Mouse (Mus musculus) adipocyte (in vitro differentiated cells): ENCODE results near the gene Chst11.
"Not testable (repeated sequence)": the region's sequence is repeated elsewhere in the genome, so short reads cannot be mapped to it uniquely, and the experiment has no call there.

Experiments
- DNase-seq: peaks from one replicate; pipeline ENCODE4 v3.0.0-alpha.2; 2016; ENCODE audit warnings: low spot score

Gene Chst11

GRCm38 (mm10) chr10:83111046-83111445 is 125.7 kb downstream of the Chst11 start:
- no peak for DNase-seq

GRCm38 (mm10) chr10:83112345-83112744 is 127.0 kb downstream of the Chst11 start:
- DNase-seq, result no peak

- no peak for DNase-seq
Measured at GRCm38 (mm10) chr10:83114564-83114963, 129.3 kb downstream of the Chst11 start.

- no peak for DNase-seq
Measured at GRCm38 (mm10) chr10:83116889-83117288, 131.6 kb downstream of the Chst11 start.

DNA sequence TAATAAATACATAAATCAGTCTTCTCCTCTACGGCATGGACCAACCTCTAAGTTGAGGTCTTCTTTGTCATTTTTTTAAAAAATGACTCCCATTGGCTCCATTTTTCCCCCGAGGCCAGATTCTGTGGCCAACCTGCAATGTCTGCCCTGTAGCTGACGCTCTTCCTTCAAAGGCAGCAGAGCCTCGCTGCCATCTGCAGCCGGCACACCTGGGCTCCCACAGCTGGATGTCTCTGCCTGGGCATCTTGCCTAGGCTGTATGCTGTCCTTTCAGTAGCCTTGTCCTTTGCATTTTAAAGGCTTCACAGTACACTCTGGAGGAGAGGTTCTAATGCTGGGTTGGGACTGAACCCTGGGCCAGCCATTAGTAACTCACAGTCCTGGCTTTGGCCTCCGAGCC is 132.6 kb downstream of the Chst11 start:
- DNase-seq, result no peak

GRCm38 (mm10) chr10:83118613-83119012 is 133.3 kb downstream of the Chst11 start:
- peak; percentile 41 for DNase-seq

DNA sequence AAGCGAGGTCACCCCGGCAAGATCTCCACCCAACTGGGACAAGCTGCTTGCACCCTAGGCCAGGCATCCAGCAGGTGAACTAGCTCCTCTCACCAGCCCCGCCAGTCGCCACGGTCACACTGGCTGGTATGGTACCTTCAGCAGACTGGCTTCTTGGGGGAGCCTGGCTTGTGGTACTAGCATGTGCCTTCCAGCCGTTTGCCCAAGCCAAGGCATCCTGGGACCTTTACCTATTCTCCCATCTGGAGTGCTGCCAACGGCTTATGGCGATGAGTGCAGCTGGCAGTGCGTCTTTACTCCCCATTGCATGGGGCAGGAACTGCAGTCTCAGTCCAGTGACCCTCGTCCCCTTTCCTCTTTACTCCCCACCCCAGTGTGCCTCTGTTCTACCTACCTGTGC is 133.7 kb downstream of the Chst11 start:
- DNase-seq, result peak; percentile 59

DNA sequence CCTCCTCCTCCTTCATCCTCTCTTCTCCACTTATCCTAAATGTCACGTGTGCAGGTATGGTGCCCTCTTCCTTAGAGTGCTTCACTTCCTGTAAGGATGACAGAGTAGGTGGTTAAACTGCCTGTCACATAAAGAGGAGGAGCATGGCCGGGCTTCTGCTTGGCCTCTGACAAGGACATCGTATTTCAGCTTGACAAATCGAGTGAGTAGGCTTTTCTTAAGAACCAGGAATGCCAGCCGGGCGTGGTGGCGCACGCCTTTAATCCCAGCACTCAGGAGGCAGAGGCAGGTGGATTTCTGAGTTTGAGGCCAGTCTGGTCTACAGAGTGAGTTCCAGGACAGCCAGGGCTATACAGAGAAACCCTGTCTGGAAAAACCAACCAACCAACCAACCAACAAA is 134.2 kb downstream of the Chst11 start:
- not testable (repeated sequence) for DNase-seq

DNA sequence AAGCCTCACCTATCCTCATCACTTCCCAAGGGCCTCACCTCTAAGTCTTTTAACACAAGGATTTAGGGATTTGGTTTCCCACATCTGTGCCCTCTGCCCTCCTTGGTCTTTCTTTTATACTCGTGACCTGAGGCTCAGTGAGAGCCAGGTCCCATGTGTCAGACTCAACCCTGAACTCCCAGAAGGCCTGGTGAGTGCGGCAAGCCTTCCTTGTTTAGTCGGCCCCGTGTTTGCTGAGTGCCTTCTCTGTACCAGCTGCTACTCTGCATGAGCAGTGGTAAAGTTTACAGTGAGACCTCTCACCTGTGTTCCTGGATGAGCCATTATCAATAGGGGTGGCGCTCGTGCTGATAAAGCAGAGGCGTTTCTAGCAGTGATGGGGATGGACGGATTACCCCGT is 134.6 kb downstream of the Chst11 start:
- DNase-seq, result peak; percentile 36

DNA sequence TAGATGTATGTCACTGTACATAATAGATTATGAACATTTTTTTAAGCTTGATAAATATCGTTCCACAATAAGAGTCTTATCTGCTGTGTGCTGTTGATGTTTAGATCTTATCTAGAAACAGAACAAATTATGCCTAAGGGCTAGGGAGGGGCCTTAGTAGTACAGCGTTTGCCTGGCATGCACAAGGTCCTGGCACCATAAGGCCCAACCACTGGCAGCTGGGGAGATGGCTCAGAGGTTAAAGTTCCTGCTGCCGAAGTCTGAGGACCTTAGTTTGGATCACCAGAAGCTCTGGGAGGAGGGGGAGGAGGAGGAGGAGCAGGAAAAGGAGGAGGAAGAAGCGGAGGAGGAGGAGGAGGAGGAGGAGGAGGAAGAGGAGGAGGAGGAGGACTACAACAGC is 135.6 kb downstream of the Chst11 start:
- peak; percentile 67 for DNase-seq

DNA sequence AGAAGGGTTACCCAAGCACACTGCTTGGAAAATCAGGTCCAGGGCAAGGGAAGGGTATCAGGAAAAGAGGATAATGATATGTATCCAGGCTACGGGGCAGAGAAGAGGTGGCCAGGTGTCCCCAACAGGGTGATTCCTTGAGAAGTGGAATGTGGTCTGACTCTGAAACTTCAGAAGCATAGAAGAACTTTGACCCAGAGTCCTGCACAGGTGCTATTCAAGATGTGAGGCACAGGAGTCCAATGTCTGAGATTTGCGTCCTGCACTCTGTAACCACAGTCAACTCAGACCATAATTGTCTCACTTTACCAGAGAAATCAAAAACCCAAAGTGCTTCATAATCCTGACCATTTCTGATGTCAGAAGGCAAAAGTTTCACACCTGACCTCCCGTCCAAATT is 139.3 kb downstream of the Chst11 start:
- no peak for DNase-seq

DNA sequence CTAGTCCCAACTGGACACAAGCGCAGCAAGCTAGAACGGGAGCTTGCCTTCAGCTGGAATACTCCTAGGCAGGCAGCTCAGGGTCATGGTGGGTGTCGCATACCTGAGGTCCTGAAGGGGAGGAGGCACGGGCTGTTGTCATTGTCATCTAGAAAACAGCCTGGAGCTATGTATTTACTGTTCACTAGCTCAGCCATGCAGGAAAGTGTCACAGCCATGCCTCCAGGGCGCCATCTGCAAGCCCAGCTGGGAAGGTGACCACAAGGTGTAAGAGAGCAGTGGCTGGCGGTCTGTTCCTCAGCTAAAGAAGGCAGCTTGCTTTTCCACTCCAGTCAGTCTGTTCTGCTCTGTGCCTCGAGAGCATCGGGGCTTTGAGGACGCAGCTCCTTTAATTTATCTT is 141.1 kb downstream of the Chst11 start:
- no peak for DNase-seq

- DNase-seq, result peak; percentile 75
Measured at GRCm38 (mm10) chr10:83128435-83128834, 143.1 kb downstream of the Chst11 start.

DNA sequence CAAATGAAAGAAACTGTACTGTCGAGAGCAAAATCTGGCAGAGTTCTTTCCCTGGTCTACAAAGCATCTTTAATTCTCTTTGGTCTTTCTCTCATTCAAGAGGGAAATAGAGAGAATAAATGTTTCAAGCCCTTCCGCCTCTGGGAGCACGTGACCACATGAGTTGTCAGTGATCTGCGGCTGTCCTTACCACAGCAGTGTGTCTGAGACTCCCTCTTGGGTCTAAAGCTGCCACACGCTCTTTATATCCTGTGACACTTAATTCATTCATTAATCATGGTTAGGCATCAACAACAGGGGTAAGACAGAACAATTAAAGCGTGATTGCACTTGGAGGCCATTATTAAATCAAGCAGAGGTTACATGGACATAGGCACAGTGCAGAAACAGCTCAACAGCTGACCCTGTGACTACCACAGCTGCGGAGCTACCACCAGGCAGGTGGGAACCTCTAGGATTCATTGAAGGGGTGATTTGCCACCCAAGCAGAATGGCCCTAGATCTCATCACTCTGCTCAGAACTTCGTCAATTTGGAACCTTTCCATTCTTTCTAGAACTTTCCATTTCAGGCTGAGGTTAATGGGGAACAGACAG is 144.4 kb downstream of the Chst11 start:
- DNase-seq, result no peak

DNA sequence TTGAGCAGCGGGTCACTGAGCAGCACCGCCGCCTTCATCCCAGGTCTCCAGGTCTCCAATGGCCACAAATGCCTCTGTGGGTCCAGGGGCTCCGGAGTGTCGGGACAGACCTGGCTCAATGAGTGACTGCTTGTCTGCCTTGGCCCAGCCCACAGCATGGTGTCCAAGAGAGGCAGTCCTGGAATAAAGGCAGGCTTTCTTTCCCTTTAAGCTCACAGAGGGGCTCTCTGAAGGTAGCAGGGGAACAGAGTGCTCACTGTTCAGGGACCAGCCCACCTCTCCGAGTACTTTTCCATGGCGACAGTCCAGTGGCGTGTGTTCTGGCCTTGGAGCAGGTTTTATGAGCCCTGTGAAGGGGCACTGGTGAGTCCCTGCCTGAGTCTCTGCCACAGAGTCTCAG is 145.3 kb downstream of the Chst11 start:
- DNase-seq, result no peak

GRCm38 (mm10) chr10:83131884-83132283 is 146.6 kb downstream of the Chst11 start:
- no peak for DNase-seq

GRCm38 (mm10) chr10:83133866-83134570 is 148.7 kb downstream of the Chst11 start:
- no peak for DNase-seq

DNA sequence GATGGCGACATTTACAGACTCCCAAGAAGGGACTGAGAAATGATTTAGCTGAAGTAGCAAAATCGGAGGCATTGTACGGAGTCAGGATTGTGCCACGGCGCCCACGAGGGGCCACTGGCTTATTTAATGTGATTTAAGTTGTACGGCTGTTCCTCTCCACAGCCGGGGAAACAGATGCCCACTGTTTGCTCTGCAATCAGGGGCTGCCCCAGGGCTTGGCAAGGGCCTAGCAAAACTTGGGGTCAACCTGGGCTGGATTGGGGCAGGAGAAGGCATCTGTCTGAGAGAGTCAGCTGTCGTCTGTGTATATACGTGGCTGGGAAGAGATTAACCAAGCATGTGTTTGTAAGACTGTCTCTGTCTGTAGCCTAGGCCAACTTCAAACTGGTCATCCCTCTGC is 149.6 kb downstream of the Chst11 start:
- DNase-seq, result no peak

DNA sequence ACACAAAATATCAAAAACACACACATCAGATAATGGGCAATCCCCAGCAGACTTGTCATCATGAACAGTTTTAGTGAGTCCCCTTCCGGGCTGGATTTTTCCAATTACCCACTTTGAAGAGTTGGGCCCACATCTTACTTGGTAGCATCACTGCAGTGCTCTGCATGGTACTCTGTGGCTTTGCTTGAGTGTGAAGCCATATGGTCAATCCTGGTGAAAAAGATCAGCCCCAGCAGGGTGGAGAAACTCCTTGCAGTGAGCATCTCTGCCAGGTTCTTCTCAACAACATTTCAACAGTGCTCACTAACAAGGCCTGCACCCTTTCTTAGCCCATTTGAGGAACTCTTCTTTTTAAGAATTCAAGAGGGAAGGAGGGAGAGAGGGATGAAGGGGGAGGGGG is 150.7 kb downstream of the Chst11 start:
- DNase-seq, result no peak

- DNase-seq, result no peak
Measured at GRCm38 (mm10) chr10:83137103-83137502, 151.8 kb downstream of the Chst11 start.

GRCm38 (mm10) chr10:83139276-83139675 is 154.0 kb downstream of the Chst11 start:
- no peak for DNase-seq

GRCm38 (mm10) chr10:83140258-83140936 is 155.1 kb downstream of the Chst11 start:
- no peak for DNase-seq

GRCm38 (mm10) chr10:83141434-83141833 is 156.1 kb downstream of the Chst11 start:
- DNase-seq, result no peak
